14 mouse cellular contexts compared by ENCODE assay signal in genomic region chr7:119476500-119477389, GRCm38 (mm10). TPM values are rescaled to one million over a fixed set of nuclear protein-coding genes. Genes with fewer than 3 reads are reported as not detected.
DNase-seq lines count a peak whose midpoint lies in the region; ATAC-seq and TF ChIP-seq lines count a peak whose summit lies in the region.
"Had no signal": no experiment of that assay in that cellular context is flagged by ENCODE, and none has a peak within 500 bp of the region (broad histone marks: within the 10 kb centered on the region; RNA-seq: fewer than 3 reads in every experiment).

No protein-coding gene starts in this region.

- no peak overlapping the region for H3K4me3 ChIP-seq in midbrain, postnatal 0 days (ENCODE audit: low read depth, low read length)
- no peak overlapping the region for H3K4me3 ChIP-seq in midbrain, embryonic 16.5 days (ENCODE audit: low read depth, low read length)
- H3K4me3 ChIP-seq in kidney, embryonic 16.5 days (ENCODE audit: low read length): no peak overlapping the region
- H3K4me3 ChIP-seq: neural tube, embryonic 12.5 days had no signal

- 81% methylated on average over 33 of the region's 33 CpGs for WGBS in midbrain, postnatal 0 days
- WGBS in midbrain, embryonic 16.5 days: 82% methylated on average over 33 of the region's 33 CpGs
- WGBS in kidney, embryonic 16.5 days: 52% methylated on average over 33 of the region's 33 CpGs

- H3K27ac ChIP-seq in midbrain, postnatal 0 days (ENCODE audit: low read depth, low read length): no peak overlapping the region
- H3K27ac ChIP-seq in midbrain, embryonic 16.5 days (ENCODE audit: low read length): no peak overlapping the region
- no peak overlapping the region for H3K27ac ChIP-seq in kidney, embryonic 16.5 days (ENCODE audit: low read length)
- H3K27ac ChIP-seq: neural tube, embryonic 12.5 days had no signal

- DNase-seq in cerebellum, postnatal 10 days: peak; percentile 9 to 39
- DNase-seq in cerebellum, adult 9-11 months: no peak
- DNase-seq in midbrain, postnatal 0 days (ENCODE audit: low spot score): no peak
- peak; percentile 39 for DNase-seq in retina, postnatal 1 day
- no peak for DNase-seq in frontal cortex, postnatal 10 days (ENCODE audit: low spot score in 2 of 2)
- DNase-seq: right cerebral cortex, postnatal 4 days had no signal

- no peaks in the 10 kb centered on the region for H3K4me1 ChIP-seq in midbrain, postnatal 0 days (ENCODE audit: insufficient read depth, low read length)
- no peaks in the 10 kb centered on the region for H3K4me1 ChIP-seq in midbrain, embryonic 16.5 days (ENCODE audit: control insufficient read depth, insufficient read depth, low read length)
- peaks cover 7% of the 10 kb centered on the region; the same call in 1 of the 2 replicates for H3K4me1 ChIP-seq in kidney, embryonic 16.5 days (ENCODE audit: insufficient read depth, low read length)
- H3K4me1 ChIP-seq: neural tube, embryonic 12.5 days had no signal

- H3K36me3 ChIP-seq in midbrain, postnatal 0 days (ENCODE audit: insufficient read depth, low read length): no peaks in the 10 kb centered on the region
- no peaks in the 10 kb centered on the region for H3K36me3 ChIP-seq in midbrain, embryonic 16.5 days (ENCODE audit: control insufficient read depth, insufficient read depth, low read length)
- no peaks in the 10 kb centered on the region for H3K36me3 ChIP-seq in kidney, embryonic 16.5 days (ENCODE audit: insufficient read depth, low read length)
- H3K36me3 ChIP-seq: neural tube, embryonic 12.5 days had no signal

- no peaks in the 10 kb centered on the region for H3K9me3 ChIP-seq in midbrain, postnatal 0 days (ENCODE audit: low read length)
- no peaks in the 10 kb centered on the region for H3K9me3 ChIP-seq in midbrain, embryonic 16.5 days (replicated peaks; ENCODE audit: control insufficient read depth, low read length, poor library complexity, severe bottlenecking)
- no peaks in the 10 kb centered on the region for H3K9me3 ChIP-seq in kidney, embryonic 16.5 days (ENCODE audit: low read length)
- H3K9me3 ChIP-seq: neural tube, embryonic 12.5 days had no signal

- no peak overlapping the region for H3K9ac ChIP-seq in midbrain, postnatal 0 days (replicated peaks; ENCODE audit: low read length, poor library complexity, severe bottlenecking)
- H3K9ac ChIP-seq in midbrain, embryonic 16.5 days (ENCODE audit: low read depth, low read length): no peak overlapping the region
- H3K9ac ChIP-seq in kidney, embryonic 16.5 days (replicated peaks; ENCODE audit: low read length): no peak overlapping the region
- H3K9ac ChIP-seq: neural tube, embryonic 12.5 days had no signal

- no peaks in the 10 kb centered on the region for H3K27me3 ChIP-seq in midbrain, postnatal 0 days (ENCODE audit: insufficient read depth, low read length)
- no peaks in the 10 kb centered on the region for H3K27me3 ChIP-seq in midbrain, embryonic 16.5 days (ENCODE audit: control insufficient read depth, insufficient read depth, low read depth, low read length)
- no peaks in the 10 kb centered on the region for H3K27me3 ChIP-seq in kidney, embryonic 16.5 days (ENCODE audit: insufficient read depth, low read length)
- H3K27me3 ChIP-seq: neural tube, embryonic 12.5 days had no signal

- ATAC-seq in midbrain, postnatal 0 days (ENCODE audit: low FRiP score): no peak
- no peak for ATAC-seq in midbrain, embryonic 16.5 days
- peak; percentile 95 for ATAC-seq in kidney, embryonic 16.5 days (ENCODE audit: low FRiP score, low TSS enrichment)
- ATAC-seq in megakaryocyte-erythroid progenitor cell, adult 5-6 weeks (replicated peaks; ENCODE audit: low FRiP score, low TSS enrichment, poor library complexity, severe bottlenecking): no peak
- ATAC-seq: inflammation-experienced regulatory T-cells, adult 6 months had no signal

- 0 out of 2 replicates have a peak, but pooled peaks have one; percentile 2 for TF ChIP-seq CTCF in midbrain, postnatal 0 days (IDR thresholded peaks at IDR 0.05)

- H3K4me2 ChIP-seq in midbrain, postnatal 0 days (ENCODE audit: low read depth, low read length, poor library complexity, severe bottlenecking): no peak overlapping the region
- H3K4me2 ChIP-seq in midbrain, embryonic 16.5 days (ENCODE audit: low read length): no peak overlapping the region
- H3K4me2 ChIP-seq in kidney, embryonic 16.5 days (replicated peaks; ENCODE audit: low read depth, low read length): 0 out of 2 replicates have a peak overlapping the region, but pooled peaks have one; percentile 10
- H3K4me2 ChIP-seq: neural tube, embryonic 12.5 days had no signal

RNA-seq across cellular contexts. Expression of gene Umod, which starts 2.3 kb away (rescaled TPM):
- not detected in 2 replicates for total RNA-seq in midbrain, postnatal 0 days (2014; rRNA removed)
- not detected in 2 replicates for polyA plus RNA-seq in midbrain, postnatal 0 days (2015; fragmentation: Nextera tagmentation; extraction: Ambion mirVana)
- polyA plus RNA-seq in midbrain, embryonic 16.5 days (2015; fragmentation: Nextera tagmentation; extraction: Ambion mirVana): not detected in 2 replicates
- 8.3 and 10.0 TPM in 2 replicates for polyA plus RNA-seq in kidney, embryonic 16.5 days (2015; fragmentation: Nextera tagmentation; extraction: Ambion mirVana)
- total RNA-seq in megakaryocyte-erythroid progenitor cell, adult 5-6 weeks (2014; fragmentation: Nextera tagmentation): not detected in 2 replicates
- total RNA-seq in megakaryocyte-erythroid progenitor cell, adult 5-6 weeks (2017): not detected in 2 replicates
- total RNA-seq: left cerebral cortex, adult 8-10 months had no signal
- polyA plus RNA-seq: heart, embryonic 14.5 days; inflammation-experienced regulatory T-cells, adult 6 months; neural tube, embryonic 12.5 days; urinary bladder, adult 2 months had no signal

RNA-seq across cellular contexts. Expression of gene Gp2, which starts 17.7 kb away (rescaled TPM):
- not detected in 2 replicates for total RNA-seq in midbrain, postnatal 0 days (2014; rRNA removed)
- polyA plus RNA-seq in midbrain, postnatal 0 days (2015; fragmentation: Nextera tagmentation; extraction: Ambion mirVana): not detected in 2 replicates
- polyA plus RNA-seq in midbrain, embryonic 16.5 days (2015; fragmentation: Nextera tagmentation; extraction: Ambion mirVana): not detected in 2 replicates
- polyA plus RNA-seq in kidney, embryonic 16.5 days (2015; fragmentation: Nextera tagmentation; extraction: Ambion mirVana): 0.09 and 0.22 TPM in 2 replicates
- total RNA-seq in megakaryocyte-erythroid progenitor cell, adult 5-6 weeks (2014; fragmentation: Nextera tagmentation): not detected in 2 replicates
- not detected in 2 replicates for total RNA-seq in megakaryocyte-erythroid progenitor cell, adult 5-6 weeks (2017)
- polyA plus RNA-seq: heart, embryonic 14.5 days; neural tube, embryonic 12.5 days; urinary bladder, adult 2 months had no signal

RNA-seq across cellular contexts. Expression of gene Acsm5, which starts 42.5 kb away (rescaled TPM):
- 0.52 and 0.66 TPM in 2 replicates for total RNA-seq in midbrain, postnatal 0 days (2014; rRNA removed)
- polyA plus RNA-seq in midbrain, postnatal 0 days (2015; fragmentation: Nextera tagmentation; extraction: Ambion mirVana): 0.19 TPM in 1 of 2 replicates, not detected in the other
- 0.18 TPM in 1 of 2 replicates, not detected in the other for polyA plus RNA-seq in midbrain, embryonic 16.5 days (2015; fragmentation: Nextera tagmentation; extraction: Ambion mirVana)
- 1.2 TPM in 2 replicates for polyA plus RNA-seq in kidney, embryonic 16.5 days (2015; fragmentation: Nextera tagmentation; extraction: Ambion mirVana)
- not detected in 2 replicates for total RNA-seq in megakaryocyte-erythroid progenitor cell, adult 5-6 weeks (2014; fragmentation: Nextera tagmentation)
- not detected in 2 replicates for total RNA-seq in megakaryocyte-erythroid progenitor cell, adult 5-6 weeks (2017)
- polyA plus RNA-seq: heart, embryonic 14.5 days; inflammation-experienced regulatory T-cells, adult 6 months; neural tube, embryonic 12.5 days had no signal

RNA-seq across cellular contexts. Expression of gene Pdilt, which starts 46.5 kb away (rescaled TPM):
- not detected in 2 replicates for total RNA-seq in midbrain, postnatal 0 days (2014; rRNA removed)
- polyA plus RNA-seq in midbrain, postnatal 0 days (2015; fragmentation: Nextera tagmentation; extraction: Ambion mirVana): 0.07 and 0.20 TPM in 2 replicates
- polyA plus RNA-seq in midbrain, embryonic 16.5 days (2015; fragmentation: Nextera tagmentation; extraction: Ambion mirVana): 0.08 and 0.10 TPM in 2 replicates
- polyA plus RNA-seq in kidney, embryonic 16.5 days (2015; fragmentation: Nextera tagmentation; extraction: Ambion mirVana): 0.10 and 0.21 TPM in 2 replicates
- total RNA-seq in megakaryocyte-erythroid progenitor cell, adult 5-6 weeks (2014; fragmentation: Nextera tagmentation): not detected in 2 replicates
- not detected in 2 replicates for total RNA-seq in megakaryocyte-erythroid progenitor cell, adult 5-6 weeks (2017)
- polyA plus RNA-seq: heart, embryonic 14.5 days; inflammation-experienced regulatory T-cells, adult 6 months; urinary bladder, adult 2 months had no signal

Comparison
In these comparisons a context has a peak if more than half of its experiments do, and no peak if none do; other contexts are left out.
1. DNase-seq: peak in cerebellum, postnatal 10 days (2 of 2) and retina, postnatal 1 day (single experiment); none in cerebellum, adult 9-11 months (single experiment), midbrain, postnatal 0 days (single experiment) and frontal cortex, postnatal 10 days (0 of 2).